Mouse (Mus musculus) liver, embryonic 14.5 days (tissue): Measurements from ENCODE around the gene Polr2f. TPM values are rescaled to one million over a fixed set of nuclear protein-coding genes. Genes with fewer than 3 reads are reported as not detected.

Experiments
- ATAC-seq: fragments of 200-750 bp; cut with Nextera tagmentation; 2 replicates; pipeline ENCODE4 v1.8.0; 2017; ENCODE audit warnings: moderate number of reproducible peaks, mild to moderate bottlenecking, moderate library complexity; ENCODE audit not compliant: insufficient read depth
- DNase-seq, 3 experiments: peaks; one replicate each; pipeline ENCODE4 v3.0.0-alpha.2; 2012 to 2013; ENCODE audit warnings: low read depth in 3 of 3, low spot score in 3 of 3
- H3K27ac ChIP-seq: fragments of 300-500 bp; sonication (generic); 2 replicates; pipeline ENCODE4 v1.5.1; 2014; ENCODE audit warnings: moderate library complexity, mild to moderate bottlenecking, control low read depth, inconsistent platforms
- H3K27me3 ChIP-seq: fragments of 300-500 bp; sonication (generic); 2 replicates; pipeline ENCODE4 v1.6.1; 2014; ENCODE audit warnings: mild to moderate bottlenecking, low read length, moderate library complexity; ENCODE audit not compliant: control insufficient read depth, insufficient read depth
- H3K36me3 ChIP-seq: fragments of 300-500 bp; sonication (generic); replicated peaks from 2 replicates; pipeline ENCODE4 v1.6.1; 2014; ENCODE audit warnings: low read depth; ENCODE audit not compliant: control insufficient read depth, insufficient read depth
- H3K4me1 ChIP-seq, 2 experiments: fragments of 200-500 bp in 1 of 2; fragments of 300-500 bp in 1 of 2; sonication (generic) in 1 of 2; replicated peaks; 2 replicates each; pipeline ENCODE4 v1.6.1; 2012 to 2014; ENCODE audit warnings: antibody characterized with exemption in 1 of 2, inconsistent platforms in 1 of 2, low read length in 1 of 2; ENCODE audit not compliant: control insufficient read depth in 2 of 2, insufficient read depth in 2 of 2
- H3K4me2 ChIP-seq: fragments of 300-500 bp; sonication (generic); 2 replicates; pipeline ENCODE4 v1.6.1; 2014; ENCODE audit warnings: low read depth, mild to moderate bottlenecking, control low read depth, moderate library complexity
- H3K4me3 ChIP-seq, 2 experiments: fragments of 200-500 bp in 1 of 2; fragments of 300-500 bp in 1 of 2; sonication (generic) in 1 of 2; 2 replicates each; pipeline ENCODE4 v1.5.1; 2012 to 2014; ENCODE audit warnings: low read depth in 2 of 2, low read length in 2 of 2, mild to moderate bottlenecking in 2 of 2, control low read depth in 1 of 2, inconsistent platforms in 1 of 2, moderate library complexity in 1 of 2; ENCODE audit not compliant: insufficient read depth in 1 of 2
- H3K9ac ChIP-seq: fragments of 300-500 bp; sonication (generic); replicated peaks from 2 replicates; pipeline ENCODE4 v1.6.1; 2014; ENCODE audit warnings: mild to moderate bottlenecking, control low read depth, moderate library complexity
- H3K9me3 ChIP-seq: fragments of 300-500 bp; sonication (generic); 2 replicates; pipeline ENCODE4 v1.6.1; 2016; ENCODE audit warnings: low read length, mixed read lengths; ENCODE audit not compliant: control insufficient read depth
- CTCF ChIP-seq: IDR thresholded peaks from 2 replicates; pipeline ENCODE4 v1.5.1; 2016; ENCODE audit warnings: antibody characterized with exemption, low read depth, control low read depth
- EP300 ChIP-seq: IDR thresholded peaks from 2 replicates; pipeline ENCODE4 v1.6.1; 2016; ENCODE audit warnings: antibody characterized with exemption, low read depth
- WGBS: fragments of 180-500 bp; shearing (Covaris S2); extraction: QIAGEN DNeasy Blood & Tissue Kit; methylation state at CpG from one replicate; pipeline ENCODE4 v1.1.7; 2014; ENCODE audit not compliant: insufficient replicate concordance; 5-methylcytosine and 5-hydroxymethylcytosine counted together
- polyA plus RNA-seq, 2 experiments: library from polyadenylated mRNA; depleted of rRNA in 1 of 2; stranded (reverse) in 1 of 2; unstranded in 1 of 2; fragments of >200 nt; fragmentation: Nextera tagmentation in 1 of 2; extraction: Ambion mirVana in 1 of 2; gene quantifications; 2 replicates each; pipeline versions ENCODE4 v1.2.1 to v1.2.3; 2012 to 2014

Gene Polr2f
- polyA plus RNA-seq, 2 experiments, result 112 to 183 TPM

DNA sequence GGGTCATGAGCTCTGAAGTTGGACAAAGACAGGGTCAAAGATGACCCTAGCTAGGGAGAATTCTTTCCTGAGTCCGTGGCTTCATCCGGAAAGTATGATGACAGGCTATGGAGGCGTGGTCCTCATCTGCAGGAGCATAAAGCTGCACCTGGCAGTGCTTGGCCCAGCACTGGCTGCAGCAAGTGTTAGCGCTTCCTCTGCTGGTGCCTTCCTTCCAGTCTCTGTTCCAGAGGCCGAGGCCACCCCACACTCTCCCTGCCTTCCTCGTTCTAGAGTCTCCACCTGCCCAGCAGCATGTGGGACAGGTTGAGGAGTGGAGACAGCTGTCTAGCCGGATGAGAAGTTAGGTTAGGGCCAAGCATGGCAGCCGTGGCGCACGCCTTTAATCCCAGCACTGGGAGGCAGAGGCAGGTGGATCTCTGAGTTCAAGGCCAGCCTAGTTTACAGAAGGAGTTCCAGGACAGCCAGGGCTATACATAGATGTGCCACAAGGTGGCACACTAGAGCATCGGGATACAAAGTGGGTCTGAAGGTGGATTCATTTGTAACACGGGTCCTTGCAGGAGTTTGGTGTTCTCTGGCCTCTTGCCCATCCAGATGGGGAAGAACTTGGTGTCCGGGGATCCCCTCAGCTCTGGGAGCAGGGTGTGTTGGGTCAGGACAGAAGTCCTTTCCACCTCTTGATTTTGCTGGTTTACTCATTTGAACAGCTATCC is 14.4 kb upstream of the Polr2f start:
- 64% methylated on average over 13 of the region's 13 CpGs for WGBS

DNA sequence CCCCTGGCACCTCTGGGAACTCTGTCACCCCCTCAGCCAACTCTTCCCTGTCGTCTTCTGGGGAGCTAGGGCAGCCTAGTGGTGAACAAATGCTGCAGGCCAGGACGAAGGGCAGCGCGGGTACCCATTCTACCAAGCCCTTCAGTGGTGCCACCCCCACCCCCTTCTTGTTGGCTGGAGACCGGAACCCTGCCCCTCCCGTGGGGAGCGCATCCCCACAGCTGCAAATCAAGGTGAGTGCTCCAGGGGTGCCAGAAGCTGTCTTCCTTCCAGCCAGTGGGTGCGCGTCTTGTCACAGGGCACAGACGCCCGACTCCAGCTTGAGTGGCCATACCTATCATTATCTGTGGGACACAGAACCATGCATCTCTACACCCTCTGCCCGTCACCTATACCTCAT is 13.7 kb upstream of the Polr2f start:
- Histone ChIP-seq H3K4me1 (no peaks in the 10 kb centered on the region), H3K36me3 (no peaks in the 10 kb centered on the region), H3K27ac (no peak overlapping the region), H3K4me2 (no peak overlapping the region), H3K4me3 (no peak overlapping the region), H3K9me3 (no peaks in the 10 kb centered on the region), H3K27me3 (no peaks in the 10 kb centered on the region), H3K9ac (no peak overlapping the region)
- no peak for DNase-seq
- TF ChIP-seq CTCF (no peak), EP300 (no peak)
- 79% methylated on average over 12 of the region's 12 CpGs for WGBS
- no peak for ATAC-seq

More for the DNA sequence above, 14.4 kb upstream of the Polr2f start:
- no peak overlapping the region for H3K4me3 ChIP-seq
- ATAC-seq (no peak), DNase-seq (no peak)
- H3K27me3 ChIP-seq, result no peaks in the 10 kb centered on the region
- H3K9me3 ChIP-seq, result no peaks in the 10 kb centered on the region
- TF ChIP-seq EP300 (no peak), CTCF (peak; percentile 88)
- H3K9ac ChIP-seq, result no peak overlapping the region
- no peaks in the 10 kb centered on the region for H3K36me3 ChIP-seq
- no peaks in the 10 kb centered on the region for H3K4me1 ChIP-seq
- no peak overlapping the region for H3K4me2 ChIP-seq
- no peak overlapping the region for H3K27ac ChIP-seq

- H3K27me3 ChIP-seq, result no peaks in the 10 kb centered on the region
- H3K9me3 ChIP-seq, result no peaks in the 10 kb centered on the region
- H3K27ac ChIP-seq, result no peak overlapping the region
- DNase-seq, result no peak
- H3K4me2 ChIP-seq, result no peak overlapping the region
- TF ChIP-seq EP300, result no peak
- TF ChIP-seq CTCF, result peak; percentile 77
- no peaks in the 10 kb centered on the region for H3K4me1 ChIP-seq
- H3K9ac ChIP-seq, result no peak overlapping the region
- WGBS, result 80% methylated on average over 5 of the region's 5 CpGs
- ATAC-seq, result no peak
- no peaks in the 10 kb centered on the region for H3K36me3 ChIP-seq
- no peak overlapping the region for H3K4me3 ChIP-seq
Measured at GRCm38 (mm10) chr15:79128208-79128607, 12.6 kb upstream of the Polr2f start.

DNA sequence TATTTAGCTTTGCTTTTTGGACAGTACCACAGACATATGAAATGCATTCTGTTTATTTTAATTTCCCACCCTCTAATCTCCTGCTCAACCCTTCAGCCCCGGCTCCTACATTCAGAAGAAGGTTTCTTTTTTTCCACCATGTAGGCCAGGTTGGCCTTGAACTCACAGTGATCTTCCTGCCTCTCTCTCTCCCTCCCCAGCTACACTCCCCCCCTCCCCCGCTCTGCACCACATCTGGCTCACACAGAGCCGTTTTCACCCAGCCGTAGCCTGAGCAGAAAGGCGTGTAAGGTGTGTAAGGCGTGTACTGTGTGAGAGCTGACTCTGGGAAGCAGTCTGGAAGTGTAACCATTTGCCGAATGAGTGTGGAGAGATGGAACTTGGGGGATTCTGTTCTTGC is 11.5 kb upstream of the Polr2f start:
- Histone ChIP-seq H3K4me2 (no peak overlapping the region), H3K4me1 (no peaks in the 10 kb centered on the region), H3K9me3 (no peaks in the 10 kb centered on the region), H3K9ac (no peak overlapping the region), H3K36me3 (no peaks in the 10 kb centered on the region), H3K27me3 (no peaks in the 10 kb centered on the region), H3K27ac (no peak overlapping the region), H3K4me3 (no peak overlapping the region)
- no peak for TF ChIP-seq CTCF
- TF ChIP-seq EP300, result no peak
- WGBS, result 70% methylated on average over 7 of the region's 7 CpGs
- DNase-seq, result no peak
- ATAC-seq, result no peak

DNA sequence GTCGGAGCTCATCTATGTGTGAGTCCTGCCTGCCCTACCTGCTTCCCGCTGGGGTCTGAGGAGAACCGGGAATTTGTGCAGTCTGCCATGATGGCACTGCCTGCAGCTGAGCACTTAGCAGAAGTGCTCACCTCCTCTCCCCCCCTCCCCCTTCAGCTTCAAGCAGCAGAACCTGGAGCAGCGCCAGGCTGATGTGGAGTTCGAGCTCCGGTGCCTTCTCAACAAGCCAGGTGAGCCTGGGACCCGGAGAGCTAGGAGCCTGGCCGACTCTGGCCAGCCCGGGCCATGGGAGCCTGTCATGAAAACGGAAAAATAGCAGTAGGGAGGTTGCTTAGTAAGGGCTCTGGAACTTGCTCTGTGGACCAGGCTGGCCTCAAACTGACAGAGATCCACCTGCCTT is 10.0 kb upstream of the Polr2f start:
- WGBS, result 82% methylated on average over 10 of the region's 10 CpGs
- ATAC-seq (no peak), DNase-seq (no peak)
- no peak overlapping the region for H3K27ac ChIP-seq
- H3K4me2 ChIP-seq, result no peak overlapping the region
- no peak for TF ChIP-seq EP300
- TF ChIP-seq CTCF, result no peak
- H3K27me3 ChIP-seq, result no peaks in the 10 kb centered on the region
- no peaks in the 10 kb centered on the region for H3K9me3 ChIP-seq
- no peaks in the 10 kb centered on the region for H3K4me1 ChIP-seq
- no peak overlapping the region for H3K9ac ChIP-seq
- no peak overlapping the region for H3K4me3 ChIP-seq
- no peaks in the 10 kb centered on the region for H3K36me3 ChIP-seq
